Mouse (Mus musculus): ENCODE measurements around the gene Cdip1. TPM values are rescaled to one million over a fixed set of nuclear protein-coding genes. Genes with fewer than 3 reads are reported as not detected.

Cdip1 gene
- polyA plus RNA-seq, 1 experiment from 2014 or later: 83.1 TPM

- Histone ChIP-seq H3K9ac (no peak overlapping the region), H3K4me2 (replicated peaks) (no peak overlapping the region), H3K27me3 (replicated peaks) (no peaks in the 10 kb centered on the region), H3K4me1 (replicated peaks) (no peaks in the 10 kb centered on the region), H3K27ac (no peak overlapping the region), H3K36me3 (peaks cover 54% of the 10 kb centered on the region), H3K4me3 (replicated peaks) (no peak overlapping the region), H3K9me3 (no peaks in the 10 kb centered on the region)
- no peak for ATAC-seq
- WGBS: 93% methylated on average over 3 of the region's 3 CpGs
Observed at GRCm38 (mm10) chr16:4701211-4701610, 88.9 kb downstream of the Cdip1 start.

Other genes with a start within 250 kb of the Cdip1 start
- gene Srl, start 248.5 kb downstream of the Cdip1 start, polyA plus RNA-seq (2015; fragmentation: Nextera tagmentation; extraction: Ambion mirVana): 7.7 and 11.5 TPM in 2 replicates
- gene Tfap4, start 230.4 kb downstream of the Cdip1 start, polyA plus RNA-seq (2015; fragmentation: Nextera tagmentation; extraction: Ambion mirVana): 27.9 and 28.8 TPM in 2 replicates
- gene Glis2, start 195.6 kb downstream of the Cdip1 start, polyA plus RNA-seq (2015; fragmentation: Nextera tagmentation; extraction: Ambion mirVana): 21.4 and 23.5 TPM in 2 replicates
- gene Pam16, start 165.3 kb downstream of the Cdip1 start, polyA plus RNA-seq (2015; fragmentation: Nextera tagmentation; extraction: Ambion mirVana): 74.5 and 84.3 TPM in 2 replicates
- 14.1 and 15.1 TPM in 2 replicates for gene Vasn, start 150.4 kb downstream of the Cdip1 start, polyA plus RNA-seq (2015; fragmentation: Nextera tagmentation; extraction: Ambion mirVana)
- gene Dnaja3, start 150.3 kb downstream of the Cdip1 start, polyA plus RNA-seq (2015; fragmentation: Nextera tagmentation; extraction: Ambion mirVana): 86.5 and 92.1 TPM in 2 replicates
- gene Coro7, start 110.5 kb downstream of the Cdip1 start, polyA plus RNA-seq (2015; fragmentation: Nextera tagmentation; extraction: Ambion mirVana): 22.7 and 23.2 TPM in 2 replicates
- gene Nmral1, start 70.9 kb downstream of the Cdip1 start, polyA plus RNA-seq (2015; fragmentation: Nextera tagmentation; extraction: Ambion mirVana): 48.5 and 50.7 TPM in 2 replicates
- gene Hmox2, start 63.9 kb downstream of the Cdip1 start, polyA plus RNA-seq (2015; fragmentation: Nextera tagmentation; extraction: Ambion mirVana): 90.4 and 91.7 TPM in 2 replicates
- 0.23 TPM in 2 replicates for gene 4930562C15Rik, start 45.1 kb upstream of the Cdip1 start, polyA plus RNA-seq (2015; fragmentation: Nextera tagmentation; extraction: Ambion mirVana)
- gene Ubald1, start 90.0 kb upstream of the Cdip1 start, polyA plus RNA-seq (2015; fragmentation: Nextera tagmentation; extraction: Ambion mirVana): 34.0 and 36.1 TPM in 2 replicates
- 71.2 and 77.9 TPM in 2 replicates for gene Mgrn1, start 96.0 kb upstream of the Cdip1 start, polyA plus RNA-seq (2015; fragmentation: Nextera tagmentation; extraction: Ambion mirVana)
- gene Nudt16l1, start 148.5 kb upstream of the Cdip1 start, polyA plus RNA-seq (2015; fragmentation: Nextera tagmentation; extraction: Ambion mirVana): 128 and 143 TPM in 2 replicates
- 39.6 and 42.0 TPM in 2 replicates for gene Anks3, start 173.9 kb upstream of the Cdip1 start, polyA plus RNA-seq (2015; fragmentation: Nextera tagmentation; extraction: Ambion mirVana)
- not detected in 2 replicates for gene Sept12, start 207.6 kb upstream of the Cdip1 start, polyA plus RNA-seq (2015; fragmentation: Nextera tagmentation; extraction: Ambion mirVana)
- gene Smim22, start 217.0 kb upstream of the Cdip1 start, polyA plus RNA-seq (2015; fragmentation: Nextera tagmentation; extraction: Ambion mirVana): 99.2 and 112 TPM in 2 replicates
- 46.2 and 51.7 TPM in 2 replicates for gene Rogdi, start 223.3 kb upstream of the Cdip1 start, polyA plus RNA-seq (2015; fragmentation: Nextera tagmentation; extraction: Ambion mirVana)

Data from intestine, embryonic 15.5 days (tissue).